Mouse (Mus musculus) left cerebral cortex, adult 2 months (tissue): Measurements from ENCODE around the gene Arfip1. TPM values are rescaled to one million over a fixed set of nuclear protein-coding genes. Genes with fewer than 3 reads are reported as not detected.
A peak's percentile ranks its signal among the peaks of the same experiment; 100 is the strongest.

ENCODE experiments used
- DNase-seq, 2 experiments: peaks; one replicate each; pipeline ENCODE4 v3.0.0; 2021 to 2022; ENCODE audit warnings: low spot score in 2 of 2, mixed read lengths in 1 of 2; ENCODE audit errors: extremely low spot score in 1 of 2
- H3K27ac ChIP-seq: fragments of 200-600 bp; 2 replicates; pipeline ENCODE4 v1.8.1; 2022
- H3K4me3 ChIP-seq: fragments of 200-600 bp; 2 replicates; pipeline ENCODE4 v1.8.1; 2022
- CTCF ChIP-seq: fragments of 200-600 bp; IDR thresholded peaks from 2 replicates; pipeline ENCODE4 v1.8.1; 2022; ENCODE audit warnings: antibody characterized with exemption, mild to moderate bottlenecking, moderate library complexity
- intact Hi-C: fragments of 180-260 bp; cut with DNase I; formaldehyde crosslinking; loops from one replicate; pipeline ENCODE4 v1.15.1; 2025
- total RNA-seq, 2 experiments: library from RNA; stranded (reverse); gene quantifications; 2 replicates each; pipeline ENCODE4 v1.2.3; 2021

Gene Arfip1
- total RNA-seq, 2 experiments from 2014 or later: 15.3 to 16.0 TPM

DNA sequence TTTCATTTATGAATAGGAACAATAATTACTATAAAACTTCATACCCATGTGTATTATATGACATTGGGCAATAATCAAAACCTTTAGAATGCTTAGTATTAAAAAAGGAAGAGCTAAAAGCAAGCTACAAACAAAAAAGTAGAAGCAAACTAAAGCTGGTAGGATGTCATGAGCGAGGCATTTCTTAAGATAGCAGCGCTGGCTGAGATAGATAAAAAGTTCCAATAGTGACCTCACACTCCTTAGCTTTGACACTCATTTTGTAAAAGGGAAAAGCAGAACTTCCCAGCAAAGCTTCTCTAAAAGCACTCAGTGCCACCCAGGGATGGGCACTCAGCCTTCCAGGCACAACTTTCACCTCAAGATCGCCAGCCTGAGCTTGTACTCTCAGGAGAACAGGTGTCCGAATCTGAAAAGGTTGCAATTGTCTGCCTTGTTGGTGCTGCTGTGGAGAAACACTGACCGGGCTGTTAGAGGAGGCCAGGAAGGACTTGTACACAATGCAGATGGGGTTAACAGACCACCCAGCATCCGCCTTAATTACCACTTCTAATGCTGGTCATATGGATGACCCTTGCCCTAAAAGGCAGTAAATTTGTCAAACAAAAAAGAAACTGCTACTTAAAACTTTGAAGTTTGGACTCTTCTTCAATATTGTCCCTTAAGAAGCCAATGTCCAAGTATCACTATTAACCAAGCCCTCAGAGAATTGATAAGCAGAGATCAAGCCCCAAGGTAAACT is 69.5 kb downstream of the Arfip1 start:
- intact Hi-C loops: no loop called here
- Histone ChIP-seq H3K4me3 (no peak overlapping the region), H3K27ac (no peak overlapping the region)
- DNase-seq: no peak
- TF ChIP-seq CTCF: no peak

- TF ChIP-seq CTCF: no peak
- intact Hi-C loops: no loop called here
- Histone ChIP-seq H3K4me3 (no peak overlapping the region), H3K27ac (no peak overlapping the region)
- no peak for DNase-seq
Measured at GRCm38 (mm10) chr3:84505193-84505592, 77.2 kb downstream of the Arfip1 start.

DNA sequence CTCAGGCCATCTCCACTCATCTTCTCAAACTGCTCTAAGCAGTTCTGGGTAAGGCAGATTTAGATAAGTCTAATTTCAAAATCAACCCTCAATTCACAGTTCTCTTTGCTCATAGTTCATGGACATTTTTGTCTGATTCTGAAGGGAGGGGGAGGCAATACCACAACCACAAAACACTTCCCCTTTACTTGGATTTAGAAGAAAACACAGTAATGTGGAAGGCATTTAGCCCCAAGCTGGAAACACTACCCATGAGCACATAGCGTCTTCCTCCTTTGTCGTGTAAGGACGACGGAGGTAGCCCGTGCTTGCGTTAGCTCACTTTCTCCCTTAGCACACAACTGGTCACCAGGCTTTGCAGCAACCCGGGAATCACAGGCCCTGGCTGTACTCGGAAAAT is 78.1 kb downstream of the Arfip1 start:
- Histone ChIP-seq H3K4me3 (no peak overlapping the region), H3K27ac (no peak overlapping the region)
- intact Hi-C loops: no loop called here
- DNase-seq: no peak
- no peak for TF ChIP-seq CTCF

- H3K27ac ChIP-seq: no peak overlapping the region
- TF ChIP-seq CTCF: no peak
- H3K4me3 ChIP-seq: no peak overlapping the region
- intact Hi-C loops: no loop called here
- no peak for DNase-seq
Measured at GRCm38 (mm10) chr3:84502101-84502500, 80.3 kb downstream of the Arfip1 start.

GRCm38 (mm10) chr3:84500491-84500890 is 81.9 kb downstream of the Arfip1 start:
- no peak overlapping the region for H3K4me3 ChIP-seq
- intact Hi-C loops: no loop called here
- no peak for TF ChIP-seq CTCF
- H3K27ac ChIP-seq: peak overlapping the region; percentile 4; the same call in 1 of the 2 replicates
- no peak for DNase-seq

- intact Hi-C loops: no loop called here
- Histone ChIP-seq H3K4me3 (no peak overlapping the region), H3K27ac (no peak overlapping the region)
- TF ChIP-seq CTCF: no peak
- no peak for DNase-seq
Measured at GRCm38 (mm10) chr3:84497718-84498117, 84.7 kb downstream of the Arfip1 start.

DNA sequence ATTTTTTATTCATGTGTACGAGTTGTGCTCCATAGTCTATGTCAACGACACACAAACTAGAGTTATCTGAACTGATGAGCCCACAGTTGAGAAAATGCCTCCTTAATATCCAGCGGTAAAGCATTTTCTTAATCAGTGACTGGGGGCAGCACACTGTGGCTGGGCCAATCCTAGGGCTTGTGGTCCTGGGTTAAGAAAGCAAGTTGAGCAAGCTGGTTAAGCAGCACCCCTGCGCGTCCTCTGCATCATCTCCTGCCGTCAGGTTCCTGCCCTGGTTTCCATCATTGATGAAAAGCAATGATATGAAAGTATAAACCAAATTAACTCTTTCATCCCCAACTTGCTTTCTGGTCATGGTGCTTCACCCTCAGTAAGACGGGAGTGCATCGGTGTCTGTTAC is 89.8 kb downstream of the Arfip1 start:
- intact Hi-C loops: no loop called here
- no peak for DNase-seq
- TF ChIP-seq CTCF: no peak
- Histone ChIP-seq H3K27ac (no peak overlapping the region), H3K4me3 (no peak overlapping the region)

DNA sequence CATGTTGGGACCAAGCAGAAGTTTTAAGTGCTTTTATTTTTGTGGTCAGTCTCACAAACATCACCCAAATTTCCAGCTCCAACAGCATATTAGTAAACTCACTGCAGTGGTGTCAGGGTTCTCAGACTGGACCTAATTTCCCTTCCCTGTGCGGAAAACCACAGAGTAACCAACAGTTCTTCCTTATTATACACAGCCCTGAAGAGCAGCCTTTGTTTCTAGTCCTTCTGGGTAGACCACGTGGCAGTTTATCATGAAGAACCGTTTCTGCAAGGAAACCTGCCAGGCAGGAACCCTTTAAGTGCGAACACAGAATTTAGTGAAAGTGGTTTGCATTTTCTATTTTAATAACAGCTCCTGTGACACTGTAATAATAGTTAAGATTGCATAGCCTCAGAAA is 90.3 kb downstream of the Arfip1 start:
- intact Hi-C loops: no loop called here
- no peak overlapping the region for H3K4me3 ChIP-seq
- no peak for TF ChIP-seq CTCF
- no peak overlapping the region for H3K27ac ChIP-seq
- DNase-seq: no peak

GRCm38 (mm10) chr3:84488716-84489115 is 93.7 kb downstream of the Arfip1 start:
- Histone ChIP-seq H3K27ac (no peak overlapping the region), H3K4me3 (no peak overlapping the region)
- intact Hi-C loops: loop anchor here (10.0 kb wide), 1 partner anchor 134 kb away; no protein-coding TSS in a partner anchor
- DNase-seq: no peak
- no peak for TF ChIP-seq CTCF

DNA sequence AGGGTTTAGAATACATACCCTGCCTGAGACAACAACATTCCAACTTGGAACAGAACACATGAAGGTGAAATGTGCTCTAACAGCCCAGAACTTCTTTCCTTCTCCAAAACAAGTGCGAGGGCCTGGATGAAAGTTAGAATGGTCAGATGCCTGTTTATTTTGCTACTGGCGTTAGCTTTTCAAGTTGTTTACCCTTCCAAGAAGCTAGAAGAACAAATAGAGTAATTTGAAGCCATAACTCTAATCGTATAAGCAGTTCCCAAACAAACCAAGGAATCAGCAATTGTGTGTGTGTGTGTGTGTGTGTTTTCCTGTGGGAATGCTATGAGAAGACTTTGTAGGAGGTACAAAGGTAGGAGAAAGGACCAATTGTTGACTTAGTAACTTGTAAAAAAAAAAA is 97.5 kb downstream of the Arfip1 start:
- DNase-seq: no peak
- intact Hi-C loops: loop anchor here (10.0 kb wide), 1 partner anchor 130 kb away; no protein-coding TSS in a partner anchor
- Histone ChIP-seq H3K4me3 (no peak overlapping the region), H3K27ac (no peak overlapping the region)
- no peak for TF ChIP-seq CTCF

DNA sequence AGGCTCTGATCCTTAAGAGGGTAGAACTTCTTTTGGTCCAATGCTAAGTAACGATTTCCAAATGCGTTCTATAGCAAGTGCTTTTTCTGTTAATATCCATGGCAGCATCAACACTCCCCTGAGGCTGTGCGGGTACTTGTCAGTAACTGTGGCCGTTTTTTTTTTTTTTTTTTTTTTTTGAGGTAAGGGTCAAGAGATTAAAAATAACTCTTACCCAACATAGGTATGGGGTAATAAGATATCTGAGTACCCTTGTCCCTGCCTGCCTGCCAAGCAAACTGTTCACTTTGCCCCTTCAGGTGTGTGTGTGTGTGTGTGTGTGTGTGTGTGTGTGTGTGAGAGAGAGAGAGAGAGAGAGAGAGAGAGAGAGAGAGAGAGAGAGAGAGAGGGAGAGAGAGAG is 98.1 kb downstream of the Arfip1 start:
- DNase-seq: no peak
- Histone ChIP-seq H3K4me3 (no peak overlapping the region), H3K27ac (no peak overlapping the region)
- no peak for TF ChIP-seq CTCF
- intact Hi-C loops: loop anchor here (10.0 kb wide), 1 partner anchor 130 kb away; no protein-coding TSS in a partner anchor

- H3K4me3 ChIP-seq: no peak overlapping the region
- intact Hi-C loops: loop anchor here (10.0 kb wide), 1 partner anchor 127 kb away; no protein-coding TSS in a partner anchor
- no peak overlapping the region for H3K27ac ChIP-seq
- DNase-seq: no peak
- TF ChIP-seq CTCF: no peak
Measured at GRCm38 (mm10) chr3:84482121-84482520, 100.3 kb downstream of the Arfip1 start.

DNA sequence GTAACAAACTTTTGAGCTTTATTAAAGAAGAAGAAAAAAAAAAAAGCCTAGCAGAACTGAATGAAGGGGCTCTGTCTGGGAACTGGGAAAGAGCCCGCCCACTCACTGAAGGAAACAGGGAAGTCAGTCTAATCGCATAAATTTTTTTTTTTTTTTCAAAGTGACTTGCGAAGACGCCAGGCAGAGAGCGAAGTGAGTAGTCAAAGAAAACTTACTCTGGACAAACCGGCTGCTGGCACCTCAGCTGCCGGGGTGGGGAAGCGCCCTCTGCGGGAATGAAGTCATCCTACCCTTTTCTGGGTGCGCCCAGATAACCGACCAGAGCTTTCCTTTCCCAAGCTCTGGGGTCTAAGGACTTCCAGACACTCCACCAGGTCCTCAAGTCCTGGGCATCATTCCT is 101.3 kb downstream of the Arfip1 start:
- peak overlapping the region; percentile 68; the same call in 1 of the 2 replicates for H3K4me3 ChIP-seq
- H3K27ac ChIP-seq: no peak overlapping the region
- TF ChIP-seq CTCF: peak; percentile 53
- intact Hi-C loops: loop anchor here (10.0 kb wide), 1 partner anchor 126 kb away; no protein-coding TSS in a partner anchor
- DNase-seq: peak; percentile 28 to 30
